Comparison of ENCODE assay signal across 7 mouse cellular contexts in genomic region chr16:10991737-10992089, GRCm38 (mm10).
A peak's percentile ranks its signal among the peaks of the same experiment; 100 is the strongest.
DNase-seq lines count a peak whose midpoint lies in the region; ATAC-seq lines count a peak whose summit lies in the region.

No protein-coding gene starts in this region.

- ATAC-seq in CD4-positive, CD25-positive, alpha-beta regulatory T cell, adult 4 months: peak; percentile 21
- no peak for ATAC-seq in heart, embryonic 15.5 days (replicated peaks; ENCODE audit: insufficient number of reproducible peaks, insufficient read depth, low FRiP score, low read depth)

- peak overlapping the region; percentile 91 for H3K9ac ChIP-seq in heart, embryonic 15.5 days

- peaks cover 79% of the 10 kb centered on the region for H3K79me2 ChIP-seq in macrophage (ENCODE audit: inconsistent target)

- no peaks in the 10 kb centered on the region for H3K27me3 ChIP-seq in heart, embryonic 15.5 days

- DNase-seq in ES-CJ7 (ENCODE audit: low read depth, low spot score): peak; percentile 18
- no peak for DNase-seq in right cerebral cortex, adult 2 months (ENCODE audit: low spot score in 2 of 2)
- no peak for DNase-seq in frontal cortex, postnatal 25 days (ENCODE audit: low spot score in 2 of 2)
- DNase-seq in thymus, postnatal 0 days (ENCODE audit: low spot score): no peak

- peak overlapping the region; percentile 86 for H3K4me2 ChIP-seq in heart, embryonic 15.5 days

- peak overlapping the region; percentile 85 for H3K4me3 ChIP-seq in heart, embryonic 15.5 days
- peak overlapping the region; percentile 92 for H3K4me3 ChIP-seq in macrophage (ENCODE audit: inconsistent target)

- H3K27ac ChIP-seq in heart, embryonic 15.5 days: peak overlapping the region; percentile 86
- peak overlapping the region; percentile 95 for H3K27ac ChIP-seq in macrophage

- WGBS in heart, embryonic 15.5 days: 52% methylated on average over 5 of the region's 5 CpGs
- 51% methylated on average over 5 of the region's 5 CpGs for WGBS in macrophage (ENCODE audit: missing documents)

- 0 out of 2 replicates have a peak, but pooled peaks cover 6% of the 10 kb centered on the region for H3K36me3 ChIP-seq in heart, embryonic 15.5 days
- H3K36me3 ChIP-seq in macrophage (ENCODE audit: inconsistent target): peaks cover 10% of the 10 kb centered on the region; the same call in 1 of the 2 replicates

- no peaks in the 10 kb centered on the region for H3K9me3 ChIP-seq in heart, embryonic 15.5 days (replicated peaks)

- H3K4me1 ChIP-seq in heart, embryonic 15.5 days (replicated peaks): peaks cover 29% of the 10 kb centered on the region
